Mouse (Mus musculus): ENCODE results near the gene Spdye4a. TPM values are rescaled to one million over a fixed set of nuclear protein-coding genes. Genes with fewer than 3 reads are reported as not detected.

Gene Spdye4a
- total and polyA plus RNA-seq, 3 experiments = 0.14 TPM; not detected in 2

DNA sequence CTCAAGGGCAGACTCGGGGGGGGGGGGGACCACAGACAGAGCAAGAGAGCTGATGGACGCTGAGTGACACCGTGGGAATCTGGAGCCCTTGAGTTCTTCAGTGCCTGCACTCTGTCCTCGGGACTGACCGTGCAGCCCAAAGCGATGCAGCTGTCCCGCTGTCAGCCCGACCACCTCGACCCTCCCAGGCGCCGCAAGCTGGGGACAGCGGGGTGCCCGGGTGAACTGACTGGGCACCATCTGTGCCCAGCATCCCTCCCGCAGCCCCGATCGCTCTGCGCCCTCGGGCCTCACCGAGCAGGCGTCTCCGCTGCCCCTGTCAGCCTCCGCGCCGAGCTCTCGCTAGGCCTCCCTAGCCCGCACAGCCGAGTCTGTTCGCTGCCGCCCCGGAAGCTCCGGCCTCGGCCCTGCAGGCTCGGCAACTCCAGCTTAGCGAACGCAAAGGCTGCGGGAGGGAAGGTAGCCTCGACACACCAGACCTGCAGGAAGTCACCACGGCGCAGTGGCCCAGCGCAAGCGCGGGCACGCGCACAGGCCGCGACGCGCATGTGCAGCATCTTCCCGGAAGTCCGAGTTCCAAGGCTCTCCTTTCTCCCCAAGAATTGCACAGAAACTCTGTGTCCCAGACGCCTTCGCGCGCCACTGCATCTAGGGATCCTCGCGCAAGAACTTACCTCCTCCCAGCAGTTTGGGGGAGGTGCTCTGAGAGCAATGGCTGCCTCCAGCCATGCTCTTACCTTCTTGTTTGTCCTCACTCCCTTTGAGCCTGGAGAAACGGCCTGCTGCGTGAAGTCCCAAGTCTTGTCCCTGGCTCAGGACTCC lies 46.2 kb downstream of the Spdye4a start, which contains the start of the genes Rbak and Spdye4b:
Gene Rbak (minus strand): TSS at position 521 of the 822 bp plus-strand sequence.
Gene Spdye4b (plus strand): TSS at position 763 of the 822 bp plus-strand sequence.
- H3K36me3 ChIP-seq (ENCODE audit: control insufficient read depth, insufficient read depth, low read length) = no peaks in the 10 kb centered on the region
- WGBS = 1% methylated on average over 57 of the region's 58 CpGs
- intact Hi-C loops (cut with DNase I) = loop anchor here (1.0 to 5.0 kb wide), 4 partner anchors 55 to 222 kb away; partner anchors contain the start of genes E130309D02Rik, Kdelr2, Rnf216 and Zfp12
- TF ChIP-seq CTCF (IDR thresholded peaks at IDR 0.05) (peak; percentile 13; the same call in 1 of the 2 replicates), POLR2A (IDR thresholded peaks at IDR 0.05; ENCODE audit: insufficient read depth, low read depth, low read length) (peak; percentile 91), EP300 (IDR thresholded peaks at IDR 0.05; ENCODE audit: insufficient read depth, low read depth, low read length) (peak; percentile 77)
- H3K4me1 ChIP-seq (ENCODE audit: control insufficient read depth, insufficient read depth, low read length) = peaks cover 1% of the 10 kb centered on the region; the same call in 1 of the 2 replicates
- peak within 1 kb of the TSS; percentile 81 for H3K27ac ChIP-seq
- no peaks in the 10 kb centered on the region for H3K79me2 ChIP-seq (replicated peaks; ENCODE audit: control insufficient read depth, insufficient read depth, low read length)
- H3K27me3 ChIP-seq (ENCODE audit: control insufficient read depth, insufficient read depth, low read length) = no peaks in the 10 kb centered on the region
- H3K4me3 ChIP-seq = peak within 1 kb of the TSS; percentile 74
- peak; percentile 93 to 95 for DNase-seq
- peak within 1 kb of the TSS; percentile 95 for H3K9ac ChIP-seq (ENCODE audit: low read depth, low read length)

DNA sequence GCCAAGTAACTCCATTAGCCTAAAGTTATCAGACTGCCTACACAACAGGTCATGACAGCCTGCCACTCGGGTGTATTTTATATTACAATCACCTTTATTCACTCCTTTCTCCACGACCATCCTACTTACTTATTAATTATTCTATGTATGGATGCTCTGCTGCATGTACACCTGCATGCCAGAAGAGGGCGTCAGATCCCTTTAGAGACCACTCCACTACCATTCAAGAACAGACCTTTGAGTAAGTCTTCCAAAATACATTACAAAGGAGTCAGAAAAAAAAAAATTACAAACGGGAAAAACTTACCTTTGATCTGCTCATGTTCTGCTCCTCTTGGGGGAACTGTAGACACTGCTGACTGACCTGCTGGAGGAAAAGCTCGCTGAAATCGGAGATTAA lies 47.5 kb downstream of the Spdye4a start:
- WGBS = 42% methylated on average over 6 of the region's 6 CpGs

DNA sequence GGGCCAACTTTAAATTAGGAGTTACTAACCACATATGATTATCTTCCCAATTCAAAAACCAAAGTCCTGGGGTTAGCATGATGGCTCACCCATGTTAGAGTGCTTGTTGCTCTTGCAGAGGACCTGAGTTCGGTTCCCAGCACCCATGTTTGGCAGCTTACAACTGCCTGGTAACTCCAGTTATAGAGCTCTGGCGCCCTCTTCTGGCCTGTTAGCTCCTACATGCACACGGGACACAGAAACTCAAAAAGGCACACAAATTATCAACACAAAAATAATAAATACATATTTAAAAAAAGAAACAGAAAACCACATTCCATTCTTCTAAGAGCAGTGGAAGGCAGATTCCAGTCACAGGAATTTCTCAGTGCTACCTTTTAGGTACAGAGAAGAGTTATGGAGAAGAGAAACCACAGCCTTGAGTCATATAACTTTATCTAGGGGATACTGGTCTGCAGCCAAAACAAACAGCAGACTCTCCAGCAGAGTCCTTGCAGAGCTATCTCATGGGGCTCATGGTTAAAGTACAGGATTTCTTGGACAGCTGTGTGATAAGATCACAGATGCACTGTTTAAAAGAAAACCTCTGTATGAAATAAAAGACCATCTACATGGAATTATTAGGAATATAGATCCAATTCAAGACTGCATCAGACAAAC lies 49.0 kb downstream of the Spdye4a start:
- no peaks in the 10 kb centered on the region for H3K79me2 ChIP-seq (replicated peaks; ENCODE audit: control insufficient read depth, insufficient read depth, low read length)
- TF ChIP-seq POLR2A (IDR thresholded peaks at IDR 0.05; ENCODE audit: insufficient read depth, low read depth, low read length) = no peak
- peak; percentile 40 for TF ChIP-seq CTCF (IDR thresholded peaks at IDR 0.05)
- no peak overlapping the region for H3K9ac ChIP-seq (ENCODE audit: low read depth, low read length)
- DNase-seq = no peak
- H3K36me3 ChIP-seq (ENCODE audit: control insufficient read depth, insufficient read depth, low read length) = peaks cover 3% of the 10 kb centered on the region; the same call in 1 of the 2 replicates
- no peaks in the 10 kb centered on the region for H3K27me3 ChIP-seq (ENCODE audit: control insufficient read depth, insufficient read depth, low read length)
- H3K4me3 ChIP-seq = no peak overlapping the region
- H3K27ac ChIP-seq = no peak overlapping the region
- peaks cover 1% of the 10 kb centered on the region; the same call in 1 of the 2 replicates for H3K4me1 ChIP-seq (ENCODE audit: control insufficient read depth, insufficient read depth, low read length)
- intact Hi-C loops (cut with DNase I) = no loop called here
- 85% methylated on average over 3 of the region's 3 CpGs for WGBS

More for the DNA sequence above, 47.5 kb downstream of the Spdye4a start:
- Histone ChIP-seq H3K36me3 (ENCODE audit: control insufficient read depth, insufficient read depth, low read length) (peaks cover 3% of the 10 kb centered on the region; the same call in 1 of the 2 replicates), H3K79me2 (replicated peaks; ENCODE audit: control insufficient read depth, insufficient read depth, low read length) (no peaks in the 10 kb centered on the region), H3K4me1 (ENCODE audit: control insufficient read depth, insufficient read depth, low read length) (peaks cover 1% of the 10 kb centered on the region; the same call in 1 of the 2 replicates), H3K4me3 (no peak overlapping the region), H3K27me3 (ENCODE audit: control insufficient read depth, insufficient read depth, low read length) (no peaks in the 10 kb centered on the region), H3K27ac (no peak overlapping the region), H3K9ac (ENCODE audit: low read depth, low read length) (no peak overlapping the region)
- no peak for DNase-seq
- no peak for TF ChIP-seq POLR2A (IDR thresholded peaks at IDR 0.05; ENCODE audit: insufficient read depth, low read depth, low read length)
- no peak for TF ChIP-seq EP300 (IDR thresholded peaks at IDR 0.05; ENCODE audit: insufficient read depth, low read depth, low read length)
- TF ChIP-seq CTCF (IDR thresholded peaks at IDR 0.05) = peak; percentile 64
- intact Hi-C loops (cut with DNase I) = no loop called here

DNA sequence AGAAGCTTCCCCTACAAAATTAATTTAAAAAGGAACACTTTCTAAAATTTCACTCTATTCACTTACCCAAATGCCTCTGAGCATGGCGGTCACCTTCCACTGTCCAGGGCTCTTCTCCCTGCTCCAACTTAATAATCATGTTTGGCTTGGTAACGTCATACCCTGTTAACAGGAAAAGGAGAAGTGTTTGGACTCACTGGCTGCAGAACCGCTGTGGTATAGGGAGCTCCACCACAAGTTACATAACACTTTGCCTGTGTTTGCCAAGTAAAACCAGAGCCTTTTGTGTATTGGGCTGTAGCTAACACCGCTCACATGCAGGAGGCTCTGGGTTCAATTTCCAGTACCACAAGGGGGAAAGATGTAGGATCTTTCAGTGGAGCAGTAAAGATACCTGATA lies 50.7 kb downstream of the Spdye4a start:
- no peak for TF ChIP-seq POLR2A (IDR thresholded peaks at IDR 0.05; ENCODE audit: insufficient read depth, low read depth, low read length)
- TF ChIP-seq EP300 (IDR thresholded peaks at IDR 0.05; ENCODE audit: insufficient read depth, low read depth, low read length) = no peak
- TF ChIP-seq CTCF (IDR thresholded peaks at IDR 0.05) = no peak
- no peaks in the 10 kb centered on the region for H3K79me2 ChIP-seq (replicated peaks; ENCODE audit: control insufficient read depth, insufficient read depth, low read length)
- H3K27ac ChIP-seq = no peak overlapping the region
- intact Hi-C loops (cut with DNase I) = no loop called here
- 93% methylated on average over 4 of the region's 4 CpGs for WGBS
- H3K4me3 ChIP-seq = no peak overlapping the region
- H3K9ac ChIP-seq (ENCODE audit: low read depth, low read length) = no peak overlapping the region
- DNase-seq = no peak
- peaks cover 1% of the 10 kb centered on the region; the same call in 1 of the 2 replicates for H3K4me1 ChIP-seq (ENCODE audit: control insufficient read depth, insufficient read depth, low read length)
- H3K27me3 ChIP-seq (ENCODE audit: control insufficient read depth, insufficient read depth, low read length) = no peaks in the 10 kb centered on the region
- peaks cover 3% of the 10 kb centered on the region for H3K36me3 ChIP-seq (ENCODE audit: control insufficient read depth, insufficient read depth, low read length)

Other genes with a start within 250 kb of the Spdye4a start
- gene Rnf216, start 113.9 kb downstream of the Spdye4a start, total RNA-seq (2021) = 10 to 100 TPM; 23.3 to 23.8 TPM
- 16.5 and 16.8 TPM in 2 replicates for gene Rnf216, start 113.9 kb downstream of the Spdye4a start, polyA plus RNA-seq (2012; rRNA removed)
- gene Olfr718-ps1, start 79.3 kb downstream of the Spdye4a start, total RNA-seq (2021) = not detected
- gene Olfr718-ps1, start 79.3 kb downstream of the Spdye4a start, polyA plus RNA-seq (2012; rRNA removed) = not detected in 2 replicates
- gene Rbak, start 46.1 kb downstream of the Spdye4a start, total RNA-seq (2021) = 1 to 10 TPM; 4.3 to 4.4 TPM
- 1.9 and 3.6 TPM in 2 replicates for gene Rbak, start 46.1 kb downstream of the Spdye4a start, polyA plus RNA-seq (2012; rRNA removed)
- gene Spdye4b, start 45.9 kb downstream of the Spdye4a start, total RNA-seq (2021) = not detected
- gene Spdye4b, start 45.9 kb downstream of the Spdye4a start, polyA plus RNA-seq (2012; rRNA removed) = not detected in 2 replicates
- 1 to 10 TPM; 7.9 to 8.2 TPM for gene Zfp12, start 8.3 kb upstream of the Spdye4a start, total RNA-seq (2021)
- gene Zfp12, start 8.3 kb upstream of the Spdye4a start, polyA plus RNA-seq (2012; rRNA removed) = 6.7 and 12.7 TPM in 2 replicates
- 1 to 10 TPM; 4.5 to 5.4 TPM for gene Zfp316, start 43.1 kb upstream of the Spdye4a start, total RNA-seq (2021)
- 3.0 and 3.6 TPM in 2 replicates for gene Zfp316, start 43.1 kb upstream of the Spdye4a start, polyA plus RNA-seq (2012; rRNA removed)
- under 1 TPM; 0.13 to 0.14 TPM for gene Zfp853, start 66.7 kb upstream of the Spdye4a start, total RNA-seq (2021)
- gene Zfp853, start 66.7 kb upstream of the Spdye4a start, polyA plus RNA-seq (2012; rRNA removed) = 0.35 and 0.39 TPM in 2 replicates
- gene E130309D02Rik, start 88.5 kb upstream of the Spdye4a start, total RNA-seq (2021) = 10 to 100 TPM; 16.9 to 17.5 TPM
- 13.1 and 13.3 TPM in 2 replicates for gene E130309D02Rik, start 88.5 kb upstream of the Spdye4a start, polyA plus RNA-seq (2012; rRNA removed)
- 10 to 100 TPM; 26.6 to 26.7 TPM for gene Zdhhc4, start 102.4 kb upstream of the Spdye4a start, total RNA-seq (2021)
- 48.4 and 49.7 TPM in 2 replicates for gene Zdhhc4, start 102.4 kb upstream of the Spdye4a start, polyA plus RNA-seq (2012; rRNA removed)
- not detected for gene Grid2ip, start 130.4 kb upstream of the Spdye4a start, total RNA-seq (2021)
- gene Grid2ip, start 130.4 kb upstream of the Spdye4a start, polyA plus RNA-seq (2012; rRNA removed) = not detected in 2 replicates
- gene Kdelr2, start 176.9 kb upstream of the Spdye4a start, total RNA-seq (2021) = 10 to 100 TPM; 49.6 to 52.3 TPM
- gene Kdelr2, start 176.9 kb upstream of the Spdye4a start, polyA plus RNA-seq (2012; rRNA removed) = 50.5 and 76.6 TPM in 2 replicates
- 1 to 10 TPM; 7.6 to 8.2 TPM for gene Daglb, start 237.7 kb upstream of the Spdye4a start, total RNA-seq (2021)
- gene Daglb, start 237.7 kb upstream of the Spdye4a start, polyA plus RNA-seq (2012; rRNA removed) = 9.7 and 12.2 TPM in 2 replicates

Data from heart, adult 2 months (tissue).